Mouse (Mus musculus): ENCODE measurements at regions not wholly inside any gene's neighbourhood (a gene's known extent, or its start where the extent isn't known, plus 50 kb on each side); places are given as distances from the start of the nearest gene placed in this dataset.
A peak's percentile ranks its signal among the peaks of the same experiment; 100 is the strongest.

DNA sequence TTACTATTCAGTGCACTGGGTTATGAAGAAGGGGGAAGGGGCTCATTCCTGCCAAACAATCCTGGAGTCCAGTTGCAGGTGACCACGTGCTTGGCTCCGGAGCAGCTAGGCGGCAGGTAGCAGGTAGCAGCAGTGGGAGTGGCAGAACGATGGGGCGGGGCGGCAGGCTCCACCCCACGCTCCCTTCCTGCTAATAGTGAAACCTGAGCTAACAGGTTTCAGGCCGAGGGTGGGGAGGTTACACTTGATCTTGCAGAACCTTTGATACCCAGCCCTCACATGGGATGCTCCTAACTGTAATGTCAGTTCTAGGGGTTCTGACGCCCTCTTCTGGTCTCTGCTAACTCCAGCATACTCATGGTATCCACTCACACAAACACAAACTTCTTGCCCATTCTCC, 253.5 kb upstream of the Daam1 start:
- peak; percentile 40 for DNase-seq

DNA sequence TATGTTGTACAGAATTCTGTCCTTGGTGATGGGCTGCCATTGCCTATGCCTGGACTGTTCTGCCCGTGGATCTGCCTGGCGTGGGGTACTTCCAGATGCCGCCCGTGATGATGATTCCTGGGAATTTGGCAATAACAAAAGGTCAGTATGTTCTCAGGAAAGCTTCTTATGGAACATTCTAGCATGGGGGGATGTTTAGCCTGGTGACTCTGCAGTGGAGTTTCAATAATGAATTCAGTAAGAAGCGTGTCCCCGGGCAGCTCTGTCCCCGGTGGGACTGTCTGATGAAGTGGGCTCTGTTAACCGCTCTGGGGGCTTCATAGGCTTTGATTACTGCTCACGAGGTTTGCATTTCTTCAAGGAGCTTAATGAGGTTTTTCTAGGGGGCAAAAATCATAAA, 252.9 kb upstream of the Daam1 start:
- no peak for DNase-seq

- no peak for DNase-seq
Observed at GRCm38 (mm10) chr12:71578912-71579311, 252.0 kb upstream of the Daam1 start.

DNA sequence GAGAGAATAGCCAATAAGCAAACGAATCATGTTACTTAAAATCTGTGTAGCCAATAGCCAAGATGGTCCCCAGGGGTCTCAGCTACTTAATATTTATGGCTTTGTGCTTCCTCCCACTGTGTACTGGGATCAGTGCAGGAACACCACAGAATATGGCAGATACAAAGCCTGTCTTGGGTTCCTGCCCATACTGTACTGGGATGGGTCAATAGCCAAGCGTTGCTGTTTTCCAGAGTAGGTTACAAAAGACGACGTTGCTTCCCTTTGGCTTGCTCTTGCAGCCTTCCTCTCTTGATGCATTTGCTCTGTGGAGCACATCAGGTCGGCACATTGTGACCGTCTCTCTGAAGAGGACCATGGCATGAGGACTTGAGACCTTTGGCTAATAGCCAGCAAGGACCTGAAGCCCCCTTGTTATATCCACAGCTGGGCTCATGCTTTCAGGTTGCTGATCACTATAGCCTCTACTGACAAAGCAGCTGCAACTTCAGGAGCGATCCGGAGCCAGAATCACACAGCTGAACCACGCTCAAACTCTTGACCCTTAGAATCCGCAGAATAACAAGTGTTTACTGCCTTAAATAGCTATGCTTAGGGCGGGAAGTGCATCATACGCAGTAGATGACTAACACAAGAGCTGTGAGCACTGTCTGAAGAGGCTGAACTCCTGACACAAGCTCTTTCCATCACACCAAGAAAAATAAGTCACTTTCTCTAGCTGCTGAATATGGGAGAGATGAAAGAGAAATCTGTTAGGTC, 250.2 kb upstream of the Daam1 start:
- DNase-seq = no peak

DNA sequence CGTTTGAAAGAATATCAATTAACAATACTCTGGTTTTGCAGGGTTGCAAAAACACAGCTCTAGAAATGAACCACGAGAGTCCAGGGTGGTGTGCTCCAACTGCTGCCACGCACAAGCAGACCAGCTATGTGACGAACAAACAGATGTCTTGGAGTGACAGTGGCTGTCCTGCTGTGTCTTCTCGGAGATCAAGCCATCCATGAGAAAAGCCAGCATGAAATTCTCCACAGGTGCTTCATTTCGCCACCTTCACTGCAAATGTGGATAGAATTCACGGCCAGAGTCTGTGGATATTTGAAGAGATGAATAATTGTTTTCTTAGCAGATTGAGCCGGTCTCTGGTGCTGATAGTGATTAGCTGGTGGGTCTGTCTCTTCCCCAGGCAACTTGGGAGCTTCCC, 246.3 kb upstream of the Daam1 start:
- DNase-seq = no peak

DNA sequence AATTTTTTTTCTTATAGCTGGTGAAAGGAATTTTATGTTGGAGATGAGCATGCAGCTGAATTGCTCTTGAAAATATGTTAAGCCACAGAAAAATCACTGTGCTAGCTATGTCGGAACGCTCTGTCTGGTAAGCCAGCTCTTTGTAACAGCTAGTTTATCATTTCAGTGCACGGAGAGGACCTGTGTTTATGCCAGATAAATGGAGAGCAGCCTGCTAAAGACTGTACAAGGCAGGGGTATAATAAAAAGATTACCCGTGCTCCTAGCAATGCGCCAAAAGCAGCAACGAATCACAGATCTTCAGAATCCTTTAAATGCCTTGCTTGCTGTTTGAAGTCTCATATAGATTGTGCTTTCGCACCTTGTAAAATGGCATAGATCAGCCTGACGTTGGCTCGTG, 232.2 kb upstream of the Daam1 start:
- no peak for DNase-seq

- DNase-seq = no peak
Observed at GRCm38 (mm10) chr12:71601091-71601690, 229.7 kb upstream of the Daam1 start.

- no peak for DNase-seq
Observed at GRCm38 (mm10) chr12:71603136-71603535, 227.7 kb upstream of the Daam1 start.

DNA sequence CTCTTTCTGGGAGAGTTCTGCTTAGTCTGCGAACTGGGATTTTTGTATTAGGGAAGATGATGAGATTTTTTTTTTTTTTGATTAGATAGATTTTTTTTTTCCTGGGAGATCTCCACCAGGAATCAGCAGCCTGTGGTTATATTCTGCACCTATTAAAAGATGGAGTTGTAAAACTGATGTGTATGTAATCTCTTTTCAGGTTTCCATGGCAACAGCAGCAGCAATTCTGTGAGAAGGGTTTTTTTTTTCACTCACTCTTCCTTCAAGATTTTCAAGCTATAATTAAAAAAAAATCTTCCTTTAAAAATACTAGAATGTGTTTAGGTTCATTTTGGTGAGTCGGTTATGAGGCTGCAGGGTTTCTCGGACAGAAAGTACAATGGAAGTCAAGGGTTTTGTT, 224.5 kb upstream of the Daam1 start:
- DNase-seq = no peak

- DNase-seq = no peak
Observed at GRCm38 (mm10) chr12:71607966-71608365, 222.9 kb upstream of the Daam1 start.

DNA sequence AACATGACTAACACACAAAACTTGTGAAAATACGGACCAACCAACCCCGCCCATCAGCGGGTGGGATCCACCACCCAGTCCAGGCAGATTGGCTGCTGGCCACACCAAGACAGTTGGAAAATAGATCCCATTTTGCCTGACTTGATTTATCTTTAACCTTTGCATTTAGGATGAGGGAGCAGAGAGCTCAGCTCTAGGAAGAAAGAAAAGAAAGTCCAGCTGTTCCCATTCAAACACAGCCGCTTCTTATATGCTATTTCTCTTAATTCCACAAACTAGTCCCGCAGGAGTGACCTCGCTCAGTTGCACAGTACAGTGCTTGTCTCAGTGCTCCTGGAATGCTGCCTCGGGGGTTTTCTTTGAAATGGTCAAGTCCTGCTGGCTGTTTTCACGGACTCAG, 217.6 kb upstream of the Daam1 start:
- DNase-seq = no peak

- no peak for DNase-seq
Observed at GRCm38 (mm10) chr12:71614945-71615344, 215.9 kb upstream of the Daam1 start.

GRCm38 (mm10) chr12:71615383-71615782, 215.5 kb upstream of the Daam1 start:
- DNase-seq = no peak

GRCm38 (mm10) chr12:71616121-71616520, 214.8 kb upstream of the Daam1 start:
- no peak for DNase-seq

DNA sequence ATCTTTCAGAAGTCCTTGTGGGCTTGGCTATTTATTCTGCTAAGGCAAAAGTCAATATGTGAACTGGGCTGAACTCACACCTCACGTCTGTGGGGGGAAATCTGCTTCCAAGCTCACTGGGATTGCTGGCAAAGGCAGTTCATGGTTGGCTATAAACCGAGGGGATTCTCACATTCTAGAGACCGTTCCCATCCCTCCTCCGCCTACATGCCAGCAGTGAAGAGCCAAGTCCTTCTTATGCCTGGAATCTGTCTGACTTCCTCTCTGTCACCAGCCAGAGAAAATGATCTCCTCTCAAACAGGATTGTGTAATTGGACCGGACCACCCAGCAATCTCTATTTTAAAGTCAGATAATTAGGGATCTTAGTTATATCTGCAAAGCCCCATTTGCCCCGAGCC, 212.4 kb upstream of the Daam1 start:
- DNase-seq = no peak

- DNase-seq = no peak
Observed at GRCm38 (mm10) chr12:71618956-71619355, 211.9 kb upstream of the Daam1 start.

GRCm38 (mm10) chr12:71619561-71619960, 211.3 kb upstream of the Daam1 start:
- no peak for DNase-seq

DNA sequence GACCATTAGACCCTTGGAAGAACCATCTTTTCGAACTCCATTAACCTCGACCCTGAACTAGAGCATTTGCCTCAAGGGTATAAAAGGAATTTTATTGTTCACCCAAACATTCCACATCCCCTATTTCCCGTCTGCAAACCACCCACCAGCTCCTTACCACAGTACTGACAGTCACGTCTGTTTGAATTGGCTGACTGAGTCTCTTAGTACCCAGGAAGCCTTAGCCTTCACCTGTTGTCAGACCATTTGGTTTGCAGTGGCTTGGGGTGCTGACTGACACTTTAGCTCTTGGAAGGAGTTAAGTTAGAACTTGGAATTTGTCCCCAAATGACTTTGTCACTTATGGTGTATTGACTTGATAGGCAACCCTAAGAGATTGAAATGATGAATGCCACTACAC, 209.3 kb upstream of the Daam1 start:
- no peak for DNase-seq

GRCm38 (mm10) chr12:71622761-71623160, 208.1 kb upstream of the Daam1 start:
- DNase-seq = no peak

DNA sequence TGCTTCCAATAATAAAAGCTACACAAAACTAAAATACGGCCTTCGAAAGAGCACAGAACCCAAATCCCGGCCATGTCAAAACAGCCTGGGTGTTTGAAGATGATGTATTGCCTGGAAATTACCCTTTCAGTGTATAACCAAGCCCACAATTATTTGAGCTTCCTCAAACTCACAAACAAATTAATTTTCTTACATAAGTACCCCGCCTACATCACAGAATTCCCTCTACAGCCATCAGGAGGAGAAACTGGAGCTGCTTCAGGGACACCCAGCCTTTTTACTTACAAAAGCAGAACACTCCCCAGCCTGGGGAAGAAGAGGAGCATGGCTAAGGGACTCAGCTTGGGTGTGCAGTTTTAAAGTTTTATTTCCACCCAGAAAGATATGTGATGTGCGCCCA, 207.6 kb upstream of the Daam1 start:
- no peak for DNase-seq

DNA sequence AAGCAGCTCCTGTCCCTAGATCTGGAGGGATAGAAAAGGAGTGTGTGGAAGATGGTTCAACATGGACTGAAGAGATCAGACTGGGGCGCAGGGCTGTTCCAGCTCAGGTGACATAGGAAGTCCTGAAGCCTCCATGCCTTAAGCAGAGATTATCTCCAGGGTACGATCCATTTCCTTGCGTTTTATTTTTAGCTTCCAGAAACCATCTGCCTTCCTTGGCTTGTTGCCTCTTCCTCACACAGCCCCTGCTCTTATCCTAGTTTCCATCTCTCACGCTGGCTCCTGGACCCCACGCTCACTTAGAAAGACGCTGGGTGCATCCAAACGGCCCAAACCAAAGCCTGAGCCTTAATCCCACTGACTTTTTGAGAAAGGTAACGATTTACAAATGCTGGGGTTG, 206.8 kb upstream of the Daam1 start:
- DNase-seq = no peak

GRCm38 (mm10) chr12:71624676-71625075, 206.2 kb upstream of the Daam1 start:
- DNase-seq = no peak

DNA sequence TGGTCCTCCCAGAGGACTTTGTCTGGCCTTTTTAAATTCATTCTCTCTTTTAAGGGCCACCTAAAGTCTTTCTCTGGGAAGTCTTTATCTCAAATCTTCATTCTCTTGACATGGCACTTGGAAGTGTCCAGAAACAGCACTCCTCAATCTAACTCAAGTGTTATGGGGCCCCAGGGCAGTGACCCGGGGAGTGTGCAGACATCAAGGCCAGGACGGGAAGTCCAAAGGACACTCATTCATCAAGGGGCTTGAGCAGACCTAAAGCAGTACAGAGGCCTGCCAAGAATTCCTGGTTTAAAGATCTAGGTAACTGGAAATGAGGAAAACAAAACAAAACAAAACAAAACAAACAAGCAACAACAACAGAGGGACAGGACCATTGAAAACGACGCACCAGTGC, 205.8 kb upstream of the Daam1 start:
- no peak for DNase-seq

- DNase-seq = no peak
Observed at GRCm38 (mm10) chr12:71626801-71627200, 204.1 kb upstream of the Daam1 start.

Measured in right cerebral cortex, postnatal 4 days (tissue).